Mouse (Mus musculus) adrenal gland, adult 2 months (tissue): ENCODE data around the gene Grin2d. TPM values are rescaled to one million over a fixed set of nuclear protein-coding genes. Genes with fewer than 3 reads are reported as not detected.
"Not testable (repeated sequence)": the region's sequence is repeated elsewhere in the genome, so short reads cannot be mapped to it uniquely, and the experiment has no call there.

ENCODE experiments used
- DNase-seq: peaks from one replicate; pipeline ENCODE4 v3.0.0; 2021
- polyA plus RNA-seq: library from polyadenylated mRNA; depleted of rRNA; stranded (reverse); fragments of >200 nt; gene quantifications from 2 replicates; pipeline ENCODE4 v1.2.3, GENCODE M21; 2012
- total RNA-seq, 2 experiments: library from RNA; stranded (reverse); gene quantifications; 2 replicates each; pipeline ENCODE4 v1.2.3; 2021

Grin2d gene
- total and polyA plus RNA-seq, 3 experiments = 0.40 to 4.0 (median 0.97) TPM

- DNase-seq = not testable (repeated sequence)
Observed at GRCm38 (mm10) chr7:45898125-45898524, 19.9 kb upstream of the Grin2d start.

DNA sequence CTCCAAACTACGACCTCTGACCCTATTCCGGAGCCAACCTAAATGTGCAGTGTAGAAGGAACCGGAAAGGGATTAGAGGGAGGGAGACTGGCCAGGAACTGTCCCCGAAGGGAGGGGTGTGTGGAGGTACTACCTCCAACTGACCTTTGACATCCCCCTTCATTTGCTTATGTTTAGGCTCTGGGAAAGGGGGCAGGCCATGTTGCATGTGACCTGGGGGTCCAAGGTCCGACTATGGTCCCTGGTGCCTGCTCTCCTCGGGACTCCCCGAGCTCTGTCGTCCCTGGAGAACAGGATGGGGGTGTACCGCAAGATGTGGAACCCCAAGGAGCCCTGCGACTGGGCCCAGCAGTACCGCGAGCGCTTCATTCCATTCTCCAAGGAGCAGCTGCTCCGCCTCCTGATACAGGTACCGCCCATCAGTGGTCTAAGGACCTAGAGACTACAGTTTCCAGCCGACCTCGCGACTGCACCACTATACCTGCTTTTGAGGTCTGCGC lies 19.1 kb upstream of the Grin2d start:
- peak; percentile 77 for DNase-seq

- DNase-seq = peak; percentile 97
Observed at GRCm38 (mm10) chr7:45896517-45897257, 18.5 kb upstream of the Grin2d start, which contains the start of the genes Syngr4 and Tmem143. TSS of gene Syngr4 (minus strand) at chr7:45896714. TSS of gene Tmem143 (plus strand) at chr7:45896941.

GRCm38 (mm10) chr7:45895931-45896516 lies 17.8 kb upstream of the Grin2d start:
- no peak for DNase-seq

GRCm38 (mm10) chr7:45892651-45893050 lies 14.5 kb upstream of the Grin2d start:
- DNase-seq = no peak

DNA sequence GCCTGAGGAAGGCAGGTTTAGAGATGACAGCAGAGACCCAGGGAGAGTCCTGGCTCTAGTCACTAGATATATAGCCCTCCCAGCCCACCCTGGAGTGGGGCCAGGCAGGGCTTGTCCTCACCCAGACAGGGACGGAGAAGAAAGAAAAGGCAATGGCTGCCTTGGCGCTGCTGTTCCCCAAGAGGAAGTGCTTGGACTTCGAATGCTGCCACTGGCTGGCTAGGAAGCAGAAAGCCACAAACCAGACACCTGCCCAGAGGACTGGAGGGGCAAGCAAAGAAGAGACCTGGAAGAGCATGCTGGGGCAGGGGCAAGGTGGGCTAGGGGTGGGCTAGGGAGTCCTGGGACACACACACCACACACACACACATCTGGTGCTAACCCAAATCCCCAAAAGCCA lies 9.1 kb upstream of the Grin2d start:
- DNase-seq = no peak

GRCm38 (mm10) chr7:45881011-45881410 lies 2.8 kb upstream of the Grin2d start:
- DNase-seq = no peak

- no peak for DNase-seq
Observed at GRCm38 (mm10) chr7:45880531-45880930, 2.4 kb upstream of the Grin2d start.

DNA sequence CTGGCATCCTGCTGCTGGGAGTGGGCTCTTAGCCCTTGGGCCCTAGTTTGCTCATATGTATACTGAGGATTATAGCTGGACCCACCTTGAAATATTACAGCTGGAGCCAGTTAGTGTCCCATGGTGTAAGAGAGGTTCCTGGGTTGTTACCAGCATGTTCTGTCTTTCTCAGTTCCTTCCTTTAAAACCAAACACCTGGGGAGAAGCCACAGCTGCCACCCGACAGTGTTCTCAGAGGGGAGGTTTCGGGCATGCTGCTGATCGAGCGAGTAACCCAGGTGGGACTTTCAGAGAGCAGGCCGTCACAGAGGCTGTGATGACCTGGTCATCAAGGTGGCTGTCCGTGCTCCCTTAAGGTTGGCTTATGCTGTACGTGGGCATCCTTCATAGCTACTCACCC lies 1.3 kb downstream of the Grin2d start:
- DNase-seq = no peak

GRCm38 (mm10) chr7:45873061-45873947 lies 4.9 kb downstream of the Grin2d start:
- DNase-seq = peak; percentile 85

DNA sequence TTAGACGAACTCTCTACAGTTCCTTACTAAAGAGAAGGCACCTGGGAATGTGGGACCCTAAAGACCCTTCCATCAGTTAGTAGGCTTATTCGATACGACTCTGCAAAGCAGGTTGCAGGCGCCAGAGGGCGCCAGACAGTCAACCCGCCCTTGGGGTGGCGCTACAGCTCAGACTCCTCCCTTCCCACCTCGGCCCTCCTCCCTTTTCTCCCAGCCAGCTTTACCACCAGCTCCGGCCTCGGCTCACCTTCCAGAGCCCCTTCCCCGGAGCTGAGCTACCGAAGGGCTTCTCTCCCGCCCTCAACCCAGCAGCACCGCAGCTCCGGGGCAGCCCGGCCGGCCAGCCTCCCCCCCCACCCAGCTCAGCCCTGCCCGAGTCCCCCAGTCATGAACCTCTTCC lies 5.6 kb downstream of the Grin2d start, which contains the start of gene Kdelr1:
Kdelr1 (plus strand) TSS at position 149 of the 400 bp plus-strand sequence.
- DNase-seq = peak; percentile 91

- no peak for DNase-seq
Observed at GRCm38 (mm10) chr7:45870282-45871058, 7.7 kb downstream of the Grin2d start.

- peak; percentile 21 for DNase-seq
Observed at GRCm38 (mm10) chr7:45869787-45870186, 8.4 kb downstream of the Grin2d start.

- peak; percentile 38 for DNase-seq
Observed at GRCm38 (mm10) chr7:45869107-45869670, 9.0 kb downstream of the Grin2d start.

GRCm38 (mm10) chr7:45867871-45868270 lies 10.3 kb downstream of the Grin2d start:
- DNase-seq = no peak

DNA sequence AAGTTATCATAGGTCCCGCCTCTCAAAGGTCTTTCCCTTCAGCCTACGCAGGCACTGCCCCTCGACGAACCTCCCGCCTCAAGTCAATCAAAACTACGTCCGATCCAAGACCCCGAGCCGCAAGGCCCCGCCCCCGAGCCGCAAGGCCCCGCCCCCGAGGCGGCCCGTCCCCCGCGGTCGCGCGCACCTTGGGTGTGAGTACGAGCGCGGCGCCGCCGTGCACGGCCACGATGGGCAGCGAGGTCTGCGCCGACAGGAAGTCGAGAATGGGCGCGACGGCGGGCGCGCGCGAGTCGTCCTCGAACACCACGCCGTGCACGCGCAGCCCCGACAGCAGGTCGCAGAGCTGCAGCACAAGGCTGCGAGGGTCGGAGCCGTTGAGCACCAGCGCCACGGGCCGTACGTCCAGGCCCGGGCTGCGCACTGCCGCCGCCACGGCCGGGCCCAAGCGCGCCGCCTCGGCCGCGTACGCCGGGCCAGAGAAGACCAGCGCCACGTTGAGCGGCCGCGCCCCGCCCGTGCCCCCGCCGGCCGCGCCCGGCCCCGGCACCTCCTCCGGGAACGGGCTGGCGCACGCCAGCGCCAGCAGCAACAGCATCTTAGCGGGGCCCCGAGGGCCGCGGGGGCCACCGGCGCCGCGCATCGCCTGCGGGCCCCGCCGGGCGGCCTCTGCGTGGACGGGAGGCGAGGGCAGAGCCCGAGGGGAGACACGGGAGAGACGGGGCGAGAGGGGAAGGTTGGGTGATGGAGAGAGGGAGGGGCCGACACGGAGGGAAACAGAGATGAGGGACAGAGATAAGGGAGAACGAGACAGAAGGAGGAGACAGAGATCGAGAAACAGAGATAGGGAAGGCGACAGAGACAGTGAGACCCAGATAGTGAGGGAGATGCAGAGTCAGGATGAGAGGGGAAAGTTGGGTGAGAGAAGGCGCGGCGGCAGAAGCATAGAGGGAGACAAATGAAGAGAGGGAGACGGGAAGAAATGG lies 12.0 kb downstream of the Grin2d start:
- peak; percentile 94 for DNase-seq

DNA sequence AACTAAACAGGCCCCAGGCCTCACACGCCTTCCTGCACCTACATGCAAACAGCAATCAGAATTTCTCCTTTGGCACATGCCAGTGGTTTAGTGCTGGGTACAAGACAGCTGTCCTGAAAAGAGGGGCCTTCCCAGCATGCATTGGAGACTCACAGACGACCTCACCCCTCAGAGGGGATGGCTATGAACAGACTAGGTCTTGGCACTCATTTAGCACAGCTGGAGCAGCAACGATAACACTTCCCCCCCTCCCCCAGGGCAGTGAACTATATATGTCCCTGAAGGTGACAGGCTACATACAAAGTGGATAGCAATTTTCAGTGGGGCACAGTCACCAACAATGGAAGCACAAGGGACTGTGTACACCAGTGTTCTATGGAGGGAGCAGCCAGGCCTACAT lies 13.7 kb downstream of the Grin2d start:
- DNase-seq = no peak

DNA sequence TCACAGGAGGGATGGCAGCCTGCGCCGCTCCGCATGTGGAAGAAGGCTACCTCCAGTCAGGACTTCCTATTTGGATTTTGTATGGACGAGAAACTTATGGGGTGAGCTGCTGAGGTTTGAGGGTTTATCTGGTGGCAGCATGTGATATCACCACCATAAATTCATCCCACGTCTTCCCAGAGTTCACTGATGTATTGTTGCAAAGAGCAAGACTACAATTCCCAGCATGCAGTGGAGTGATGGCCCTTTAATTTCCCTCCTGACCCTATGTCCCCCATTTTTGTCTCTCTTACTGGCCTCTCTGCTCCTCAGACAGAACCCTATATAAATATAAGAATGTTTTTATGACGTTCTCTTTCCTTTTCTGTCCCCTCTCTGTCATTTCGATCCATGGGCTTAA lies 15.4 kb downstream of the Grin2d start:
- DNase-seq = no peak

- DNase-seq = no peak
Observed at GRCm38 (mm10) chr7:45859008-45859407, 19.2 kb downstream of the Grin2d start.
